Mouse (Mus musculus): ENCODE data around the gene Eif2b2.

- no peak for TF ChIP-seq EP300 (IDR thresholded peaks at IDR 0.05)
- no peak for TF ChIP-seq CTCF (IDR thresholded peaks at IDR 0.05)
Observed at GRCm38 (mm10) chr12:85252083-85252482, 32.8 kb downstream of the Eif2b2 start.

Measured in lung, postnatal 0 days (tissue).